Comparison of ENCODE assay signal across 14 mouse cellular contexts in genomic region chr12:85771356-85771755, GRCm38 (mm10). TPM values are rescaled to one million over a fixed set of nuclear protein-coding genes. Genes with fewer than 3 reads are reported as not detected.
DNase-seq lines count a peak whose midpoint lies in the region; ATAC-seq and TF ChIP-seq lines count a peak whose summit lies in the region.
"Had no signal": no experiment of that assay in that cellular context is flagged by ENCODE, and none has a peak within 500 bp of the region (broad histone marks: within the 10 kb centered on the region; RNA-seq: fewer than 3 reads in every experiment).

No protein-coding gene starts in this region.

- H3K4me1 ChIP-seq in kidney, embryonic 14.5 days (ENCODE audit: control insufficient read depth, insufficient read depth, low read length), result no peaks in the 10 kb centered on the region
- H3K4me1 ChIP-seq in midbrain, postnatal 0 days (ENCODE audit: insufficient read depth, low read length), result no peaks in the 10 kb centered on the region

- ATAC-seq in kidney, embryonic 14.5 days (ENCODE audit: low FRiP score, low TSS enrichment), result no peak
- ATAC-seq in midbrain, postnatal 0 days (ENCODE audit: low FRiP score), result no peak
- ATAC-seq: Patski had no signal

- no peak for TF ChIP-seq CTCF in layer of hippocampus, adult 2 months (conservative IDR thresholded peaks at IDR 0.05)
- no peak for TF ChIP-seq CTCF in midbrain, postnatal 0 days (IDR thresholded peaks at IDR 0.05)

- DNase-seq in kidney, postnatal 10 days, result peak; percentile 21
- DNase-seq in gastrocnemius, adult 18-20 months (ENCODE audit: low spot score), result peak; percentile 29
- peak; percentile 49 to 63 for DNase-seq in heart, postnatal 14 days
- DNase-seq in lung, postnatal 4 days, result peak; percentile 31 to 35
- DNase-seq in layer of hippocampus, adult 2 months (ENCODE audit: low spot score in 2 of 2), result no peak
- no peak for DNase-seq in midbrain, postnatal 0 days (ENCODE audit: low spot score)
- no peak for DNase-seq in neural tube, embryonic 10.5 days (ENCODE audit: extremely low spot score, low spot score)
- DNase-seq: liver had no signal

- no peak overlapping the region for H3K27ac ChIP-seq in kidney, embryonic 14.5 days (ENCODE audit: low read depth, low read length)
- no peak overlapping the region for H3K27ac ChIP-seq in layer of hippocampus, adult 2 months
- H3K27ac ChIP-seq in midbrain, postnatal 0 days (ENCODE audit: low read depth, low read length), result no peak overlapping the region
- H3K27ac ChIP-seq: heart, embryonic 15.5 days; left cerebral cortex, adult 2 months had no signal

- 56% methylated on average over 3 of the region's 3 CpGs for WGBS in kidney, embryonic 14.5 days
- 90% methylated on average over 3 of the region's 3 CpGs for WGBS in midbrain, postnatal 0 days

- H3K27me3 ChIP-seq in kidney, embryonic 14.5 days (ENCODE audit: control insufficient read depth, insufficient read depth, low read length), result no peaks in the 10 kb centered on the region
- no peaks in the 10 kb centered on the region for H3K27me3 ChIP-seq in midbrain, postnatal 0 days (ENCODE audit: insufficient read depth, low read length)
- H3K27me3 ChIP-seq: CH12.LX; heart, embryonic 15.5 days; Patski had no signal

- intact Hi-C loops in heart, postnatal 14 days (cut with DNase I), result no loop called here

- H3K4me3 ChIP-seq in kidney, embryonic 14.5 days (ENCODE audit: low read length), result no peak overlapping the region
- H3K4me3 ChIP-seq in layer of hippocampus, adult 2 months, result no peak overlapping the region
- no peak overlapping the region for H3K4me3 ChIP-seq in midbrain, postnatal 0 days (ENCODE audit: low read depth, low read length)
- H3K4me3 ChIP-seq: erythroblast, embryonic 14.5 days; heart, embryonic 15.5 days; left cerebral cortex, adult 2 months had no signal

- no peak overlapping the region for H3K9ac ChIP-seq in kidney, embryonic 14.5 days (ENCODE audit: low read depth, low read length)
- H3K9ac ChIP-seq in midbrain, postnatal 0 days (replicated peaks; ENCODE audit: low read length, poor library complexity, severe bottlenecking), result no peak overlapping the region
- H3K9ac ChIP-seq: heart, embryonic 15.5 days had no signal

- H3K36me3 ChIP-seq in kidney, embryonic 14.5 days (ENCODE audit: control insufficient read depth, insufficient read depth, low read length), result no peaks in the 10 kb centered on the region
- H3K36me3 ChIP-seq in midbrain, postnatal 0 days (ENCODE audit: insufficient read depth, low read length), result no peaks in the 10 kb centered on the region
- H3K36me3 ChIP-seq: heart, embryonic 15.5 days had no signal

- H3K4me2 ChIP-seq in kidney, embryonic 14.5 days (replicated peaks; ENCODE audit: low read depth, low read length), result no peak overlapping the region
- no peak overlapping the region for H3K4me2 ChIP-seq in midbrain, postnatal 0 days (ENCODE audit: low read depth, low read length, poor library complexity, severe bottlenecking)
- H3K4me2 ChIP-seq: heart, embryonic 15.5 days had no signal

- H3K9me3 ChIP-seq in kidney, embryonic 14.5 days (ENCODE audit: control insufficient read depth, low read length), result no peaks in the 10 kb centered on the region
- H3K9me3 ChIP-seq in midbrain, postnatal 0 days (ENCODE audit: low read length), result no peaks in the 10 kb centered on the region
- H3K9me3 ChIP-seq: heart, embryonic 15.5 days had no signal

RNA-seq across cellular contexts. Expression of gene Flvcr2, which starts 25.0 kb away (rescaled TPM):
- 0.94 and 2.2 TPM in 2 replicates for polyA plus RNA-seq in kidney, embryonic 14.5 days (2014; fragmentation: Nextera tagmentation; extraction: Ambion mirVana)
- total RNA-seq in gastrocnemius, adult 18-20 months (2021), result under 1 TPM; 0.21 to 0.38 TPM
- 1 to 10 TPM; 2.6 to 2.9 TPM for total RNA-seq in heart, postnatal 14 days (2021)
- 1 to 10 TPM; 2.0 to 2.6 TPM for total RNA-seq in layer of hippocampus, adult 2 months (2021)
- 4.8 and 5.5 TPM in 2 replicates for total RNA-seq in midbrain, postnatal 0 days (2014; rRNA removed)
- 3.9 and 4.2 TPM in 2 replicates for polyA plus RNA-seq in midbrain, postnatal 0 days (2015; fragmentation: Nextera tagmentation; extraction: Ambion mirVana)
- polyA plus RNA-seq: erythroblast, embryonic 14.5 days had no signal

RNA-seq across cellular contexts. Expression of gene Erg28, which starts 53.0 kb away (rescaled TPM):
- polyA plus RNA-seq in kidney, embryonic 14.5 days (2014; fragmentation: Nextera tagmentation; extraction: Ambion mirVana), result 117 and 153 TPM in 2 replicates
- 1 to 10 TPM; 1.9 to 2.3 TPM for total RNA-seq in gastrocnemius, adult 18-20 months (2021)
- 1 to 10 TPM; 6.2 to 7.3 TPM for total RNA-seq in heart, postnatal 14 days (2021)
- 10 to 100 TPM; 57.2 to 62.6 TPM for total RNA-seq in layer of hippocampus, adult 2 months (2021)
- 71.4 and 79.8 TPM in 2 replicates for total RNA-seq in midbrain, postnatal 0 days (2014; rRNA removed)
- polyA plus RNA-seq in midbrain, postnatal 0 days (2015; fragmentation: Nextera tagmentation; extraction: Ambion mirVana), result 104 and 110 TPM in 2 replicates

RNA-seq across cellular contexts. Expression of gene Ttll5, which starts 53.1 kb away (rescaled TPM):
- 11.9 and 17.0 TPM in 2 replicates for polyA plus RNA-seq in kidney, embryonic 14.5 days (2014; fragmentation: Nextera tagmentation; extraction: Ambion mirVana)
- total RNA-seq in gastrocnemius, adult 18-20 months (2021), result 1 to 10 TPM; 5.8 to 5.9 TPM
- total RNA-seq in heart, postnatal 14 days (2021), result 10 to 100 TPM; 15.4 to 17.2 TPM
- total RNA-seq in layer of hippocampus, adult 2 months (2021), result 10 to 100 TPM; 48.5 to 48.6 TPM
- total RNA-seq in midbrain, postnatal 0 days (2014; rRNA removed), result 15.9 and 24.0 TPM in 2 replicates
- 10.0 and 10.4 TPM in 2 replicates for polyA plus RNA-seq in midbrain, postnatal 0 days (2015; fragmentation: Nextera tagmentation; extraction: Ambion mirVana)

Comparison
In these comparisons a context has a peak if more than half of its experiments do, and no peak if none do; other contexts are left out.
1. DNase-seq: peak in kidney, postnatal 10 days (single experiment), gastrocnemius, adult 18-20 months (single experiment), heart, postnatal 14 days (2 of 2) and lung, postnatal 4 days (2 of 2); none in layer of hippocampus, adult 2 months (0 of 2), midbrain, postnatal 0 days (single experiment) and neural tube, embryonic 10.5 days (single experiment).